Mouse (Mus musculus) midbrain, embryonic 12.5 days (tissue): ENCODE measurements around the gene Gpr89. TPM values are rescaled to one million over a fixed set of nuclear protein-coding genes. Genes with fewer than 3 reads are reported as not detected.

ENCODE experiments used
- ATAC-seq: fragments of 200-750 bp; cut with Nextera tagmentation; 2 replicates; pipeline ENCODE4 v1.8.0; 2017; ENCODE audit warnings: low read depth, moderate TSS enrichment, moderate library complexity; ENCODE audit not compliant: low FRiP score
- H3K27ac ChIP-seq: fragments of 300-500 bp; sonication (generic); replicated peaks from 2 replicates; pipeline ENCODE4 v1.5.1; 2016; ENCODE audit warnings: mild to moderate bottlenecking
- H3K27me3 ChIP-seq: fragments of 300-500 bp; sonication (generic); 2 replicates; pipeline ENCODE4 v1.6.1; 2016; ENCODE audit warnings: mild to moderate bottlenecking
- H3K36me3 ChIP-seq: fragments of 300-500 bp; sonication (generic); 2 replicates; pipeline ENCODE4 v1.6.1; 2016
- H3K4me1 ChIP-seq: fragments of 300-500 bp; sonication (generic); 2 replicates; pipeline ENCODE4 v1.6.1; 2016
- H3K4me2 ChIP-seq: fragments of 300-500 bp; sonication (generic); replicated peaks from 2 replicates; pipeline ENCODE4 v1.6.1; 2016; ENCODE audit warnings: mild to moderate bottlenecking, moderate library complexity
- H3K4me3 ChIP-seq: fragments of 300-500 bp; sonication (generic); 2 replicates; pipeline ENCODE4 v1.5.1; 2016; ENCODE audit warnings: mild to moderate bottlenecking
- H3K9ac ChIP-seq: fragments of 300-500 bp; sonication (generic); replicated peaks from 2 replicates; pipeline ENCODE4 v1.6.1; 2016; ENCODE audit warnings: mild to moderate bottlenecking, moderate library complexity
- H3K9me3 ChIP-seq: fragments of 300-500 bp; sonication (generic); 2 replicates; pipeline ENCODE4 v1.6.1; 2016; ENCODE audit warnings: mild to moderate bottlenecking
- WGBS: fragments of 180-500 bp; shearing (Covaris S2); methylation state at CpG from one replicate; pipeline ENCODE4 v1.1.7; 2016; 5-methylcytosine and 5-hydroxymethylcytosine counted together
- polyA plus RNA-seq: library from polyadenylated mRNA; unstranded; fragments of >200 nt; fragmentation: Nextera tagmentation; extraction: Ambion mirVana; gene quantifications from 2 replicates; pipeline ENCODE4 v1.2.1, GENCODE M21; 2016

The Gpr89 gene
- polyA plus RNA-seq, 1 experiment from 2014 or later = 34.0 TPM

DNA sequence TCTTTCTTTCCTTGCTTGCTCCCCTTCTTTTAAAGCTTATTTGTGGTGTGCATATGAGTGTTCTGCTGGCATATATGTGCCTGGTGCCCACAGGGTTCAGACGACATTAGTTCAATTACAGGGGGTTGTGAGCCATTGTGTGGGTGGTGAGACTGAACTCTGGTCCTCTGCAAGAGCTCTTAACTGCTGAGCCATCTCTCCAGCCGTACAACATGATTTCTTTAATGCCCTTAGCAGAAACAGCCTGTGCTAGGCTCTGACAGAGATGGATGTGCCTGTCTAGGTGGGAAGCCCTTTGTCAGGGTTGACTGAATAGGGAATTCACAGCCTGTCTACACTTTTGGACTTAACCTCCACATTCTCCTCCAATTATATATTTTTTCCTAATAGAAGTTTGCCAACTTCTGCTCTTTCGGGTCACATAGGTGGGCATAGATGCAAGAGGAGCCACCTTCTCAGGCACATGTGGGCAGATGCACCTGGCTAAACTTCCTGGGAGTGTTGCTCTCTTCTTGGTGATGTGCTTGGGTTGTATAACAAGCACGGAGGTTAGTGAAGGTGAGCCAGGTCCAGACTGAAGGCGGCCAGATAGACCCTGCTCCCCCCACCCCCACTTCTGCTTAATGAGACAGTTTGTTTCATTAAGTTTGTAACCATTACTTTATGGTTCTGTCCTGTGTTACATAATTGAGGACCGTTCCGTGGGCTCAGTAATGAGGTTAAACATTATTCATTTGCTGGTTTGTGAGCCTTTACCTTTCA is 70.4 kb downstream of the Gpr89 start:
- Histone ChIP-seq H3K9ac (no peak overlapping the region), H3K36me3 (no peaks in the 10 kb centered on the region), H3K9me3 (no peaks in the 10 kb centered on the region), H3K27me3 (no peaks in the 10 kb centered on the region; the same call in 1 of the 2 replicates), H3K4me3 (no peak overlapping the region), H3K4me2 (no peak overlapping the region), H3K4me1 (no peaks in the 10 kb centered on the region), H3K27ac (no peak overlapping the region)
- 82% methylated on average over 7 of the region's 7 CpGs for WGBS
- ATAC-seq = no peak

DNA sequence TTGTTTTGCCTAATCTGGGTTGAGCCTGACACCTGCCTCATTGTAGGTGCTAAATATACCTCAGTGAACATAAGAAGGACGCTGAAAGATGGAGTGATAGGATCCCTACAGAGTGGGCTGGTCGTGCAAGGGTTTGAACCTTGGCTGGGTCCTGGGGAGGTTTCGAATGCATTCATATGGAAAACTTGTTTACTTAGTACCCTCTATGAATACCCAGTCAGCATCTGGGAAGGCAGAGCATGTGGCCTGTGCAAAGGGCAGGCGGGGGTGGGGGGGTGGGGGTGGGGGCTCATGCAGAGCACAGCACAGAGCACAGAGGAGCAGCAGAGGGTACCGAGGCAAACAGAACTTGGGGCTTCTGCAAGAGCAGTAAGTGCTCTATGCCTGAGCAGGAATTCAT is 72.2 kb downstream of the Gpr89 start:
- H3K27ac ChIP-seq = no peak overlapping the region
- no peak overlapping the region for H3K4me2 ChIP-seq
- H3K9me3 ChIP-seq = no peaks in the 10 kb centered on the region
- WGBS = 40% methylated on average over 5 of the region's 5 CpGs
- no peak overlapping the region for H3K4me3 ChIP-seq
- no peaks in the 10 kb centered on the region; the same call in 1 of the 2 replicates for H3K27me3 ChIP-seq
- no peaks in the 10 kb centered on the region for H3K4me1 ChIP-seq
- ATAC-seq = no peak
- no peak overlapping the region for H3K9ac ChIP-seq
- no peaks in the 10 kb centered on the region for H3K36me3 ChIP-seq

DNA sequence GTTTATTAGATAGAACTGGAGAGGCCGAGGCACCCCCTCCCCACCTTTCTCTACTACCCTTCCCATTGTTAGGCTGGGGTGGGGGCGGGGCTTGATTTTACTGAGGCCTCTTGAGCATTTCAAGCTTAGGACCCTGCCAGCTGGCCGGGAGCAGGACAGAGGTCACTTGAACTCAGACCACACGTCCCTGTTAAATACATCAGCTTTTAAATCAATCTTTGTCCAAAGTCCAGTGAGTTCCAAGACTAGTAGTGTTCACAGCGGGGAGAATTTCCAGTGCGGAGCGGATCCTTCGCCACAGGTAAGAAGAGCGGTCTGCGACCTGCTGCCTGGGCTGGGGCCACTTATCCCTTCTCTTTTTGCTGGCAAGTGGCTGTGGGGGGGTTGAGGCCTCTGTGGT is 75.3 kb downstream of the Gpr89 start:
- Histone ChIP-seq H3K27ac (no peak overlapping the region), H3K36me3 (no peaks in the 10 kb centered on the region), H3K4me1 (no peaks in the 10 kb centered on the region), H3K4me2 (no peak overlapping the region), H3K4me3 (no peak overlapping the region), H3K9me3 (no peaks in the 10 kb centered on the region), H3K9ac (no peak overlapping the region), H3K27me3 (no peaks in the 10 kb centered on the region; the same call in 1 of the 2 replicates)
- no peak for ATAC-seq
- 80% methylated on average over 10 of the region's 10 CpGs for WGBS

- H3K27ac ChIP-seq = no peak within 1 kb of the TSS
- no peak within 1 kb of the TSS for H3K4me2 ChIP-seq
- 83% methylated on average over 1 of the region's 1 CpGs for WGBS
Observed at GRCm38 (mm10) chr3:96828984-96829383, 76.2 kb downstream of the Gpr89 start, which contains the start of the genes Pdzk1 and Cd160. Gene Pdzk1 (plus strand): TSS chr3:96829284. Gene Cd160 (minus strand): TSS chr3:96829351.

GRCm38 (mm10) chr3:96828308-96828864 is 76.8 kb downstream of the Gpr89 start:
- Histone ChIP-seq H3K9me3 (no peaks in the 10 kb centered on the region), H3K27ac (no peak overlapping the region), H3K36me3 (no peaks in the 10 kb centered on the region), H3K4me1 (no peaks in the 10 kb centered on the region), H3K4me2 (no peak overlapping the region), H3K27me3 (no peaks in the 10 kb centered on the region; the same call in 1 of the 2 replicates), H3K4me3 (no peak overlapping the region), H3K9ac (no peak overlapping the region)
- 31% methylated on average over 15 of the region's 15 CpGs for WGBS
- ATAC-seq = no peak

More at GRCm38 (mm10) chr3:96828984-96829383, 76.2 kb downstream of the Gpr89 start, which contains the start of the genes Pdzk1 and Cd160:
- Histone ChIP-seq H3K36me3 (no peaks in the 10 kb centered on the region), H3K9ac (no peak within 1 kb of the TSS), H3K27me3 (no peaks in the 10 kb centered on the region; the same call in 1 of the 2 replicates), H3K9me3 (no peaks in the 10 kb centered on the region), H3K4me1 (no peaks in the 10 kb centered on the region), H3K4me3 (no peak within 1 kb of the TSS)
- ATAC-seq = no peak

DNA sequence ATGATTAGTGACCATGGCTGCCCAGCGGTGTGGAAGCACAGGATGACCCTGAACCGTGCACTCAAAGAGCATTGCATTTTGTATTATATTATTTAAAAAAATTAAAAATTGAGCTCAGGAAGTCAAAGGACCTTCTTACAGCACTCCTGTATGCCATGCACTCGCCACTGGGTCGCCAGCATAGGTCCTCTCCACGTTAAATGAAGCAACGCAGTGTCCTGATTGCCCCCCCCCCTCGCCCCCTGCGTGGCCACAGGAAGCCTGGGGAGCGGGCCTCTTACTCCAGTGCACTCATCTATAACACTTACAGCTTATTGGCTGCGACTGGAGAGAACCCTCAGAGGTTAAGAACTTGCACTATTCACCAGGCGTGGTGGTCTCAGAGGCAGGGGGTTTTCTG is 79.9 kb downstream of the Gpr89 start:
- Histone ChIP-seq H3K27me3 (no peaks in the 10 kb centered on the region; the same call in 1 of the 2 replicates), H3K4me2 (no peak overlapping the region), H3K27ac (no peak overlapping the region), H3K9me3 (no peaks in the 10 kb centered on the region), H3K9ac (no peak overlapping the region), H3K36me3 (no peaks in the 10 kb centered on the region), H3K4me3 (no peak overlapping the region), H3K4me1 (no peaks in the 10 kb centered on the region)
- 39% methylated on average over 11 of the region's 11 CpGs for WGBS
- no peak for ATAC-seq

DNA sequence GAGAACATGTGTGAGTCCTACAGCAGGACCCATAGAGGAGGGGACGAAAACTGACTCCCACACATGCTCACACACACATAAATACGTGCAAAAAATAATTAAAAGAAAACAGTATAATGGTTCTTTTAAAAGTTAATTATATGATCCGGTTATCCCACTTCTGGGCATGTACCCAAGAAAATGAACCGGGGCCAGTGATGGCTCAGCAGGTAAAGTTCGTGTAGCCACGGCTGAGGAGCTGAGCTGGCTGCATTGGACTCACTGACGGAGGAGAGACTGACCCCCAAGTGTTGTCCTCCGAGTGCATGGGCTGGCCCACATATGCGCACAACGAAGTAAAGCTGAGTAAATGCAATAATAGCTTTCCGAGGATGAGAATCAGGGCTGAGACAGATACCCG is 80.5 kb downstream of the Gpr89 start:
- WGBS = 88% methylated on average over 12 of the region's 12 CpGs
- Histone ChIP-seq H3K36me3 (no peaks in the 10 kb centered on the region), H3K4me2 (no peak overlapping the region), H3K9ac (no peak overlapping the region), H3K4me3 (no peak overlapping the region), H3K27me3 (no peaks in the 10 kb centered on the region; the same call in 1 of the 2 replicates), H3K9me3 (no peaks in the 10 kb centered on the region), H3K4me1 (no peaks in the 10 kb centered on the region), H3K27ac (no peak overlapping the region)
- ATAC-seq = no peak

DNA sequence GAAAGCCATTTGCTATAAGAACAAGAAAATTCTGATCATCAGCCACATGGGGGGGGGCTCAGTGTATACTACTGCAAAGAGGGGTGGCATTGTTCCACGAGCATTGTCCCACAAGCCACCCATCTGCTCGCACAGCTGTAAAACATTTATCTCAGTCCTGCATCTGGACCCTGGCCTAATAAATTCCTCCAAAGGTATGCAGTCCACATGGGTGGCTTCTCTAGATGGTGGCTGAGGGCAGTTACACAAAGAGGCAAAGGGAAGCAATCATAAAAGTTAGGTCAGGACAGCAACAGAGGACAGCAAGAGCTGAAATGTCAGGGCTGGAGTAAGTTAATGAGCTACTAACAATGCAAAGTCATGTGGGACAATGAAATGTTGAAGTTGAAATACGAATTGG is 81.4 kb downstream of the Gpr89 start:
- WGBS = 77% methylated on average over 3 of the region's 3 CpGs
- no peak overlapping the region for H3K4me3 ChIP-seq
- H3K4me2 ChIP-seq = no peak overlapping the region
- no peaks in the 10 kb centered on the region for H3K27me3 ChIP-seq
- no peaks in the 10 kb centered on the region for H3K9me3 ChIP-seq
- no peak overlapping the region for H3K9ac ChIP-seq
- no peak for ATAC-seq
- no peak overlapping the region for H3K27ac ChIP-seq
- no peaks in the 10 kb centered on the region for H3K4me1 ChIP-seq
- no peaks in the 10 kb centered on the region for H3K36me3 ChIP-seq

DNA sequence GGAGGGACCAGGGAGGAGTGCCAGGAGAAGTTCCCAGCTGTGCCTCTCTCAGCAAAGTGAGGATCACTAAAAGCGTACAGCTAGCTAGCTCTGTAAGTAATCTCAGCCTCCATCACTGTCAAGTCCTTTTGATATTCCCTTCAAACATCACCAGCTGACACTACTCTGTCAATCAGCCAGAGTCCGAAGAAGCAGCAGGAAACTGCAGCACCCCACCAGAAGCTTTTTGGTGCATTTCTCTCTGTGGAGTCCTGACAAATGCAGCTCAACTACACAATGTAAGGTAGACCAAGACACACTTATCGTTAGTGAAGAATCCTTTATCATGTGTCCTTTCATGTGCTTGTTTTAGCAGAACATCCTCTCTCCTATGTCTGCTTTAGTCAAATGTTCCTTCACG is 83.6 kb downstream of the Gpr89 start:
- no peak for ATAC-seq
- no peaks in the 10 kb centered on the region for H3K9me3 ChIP-seq
- H3K4me1 ChIP-seq = no peaks in the 10 kb centered on the region
- H3K27me3 ChIP-seq = no peaks in the 10 kb centered on the region
- H3K4me3 ChIP-seq = no peak overlapping the region
- no peak overlapping the region for H3K9ac ChIP-seq
- no peaks in the 10 kb centered on the region for H3K36me3 ChIP-seq
- WGBS = 89% methylated on average over 4 of the region's 4 CpGs
- H3K4me2 ChIP-seq = no peak overlapping the region
- H3K27ac ChIP-seq = no peak overlapping the region

GRCm38 (mm10) chr3:96820116-96820915 is 84.8 kb downstream of the Gpr89 start:
- no peak overlapping the region for H3K4me3 ChIP-seq
- no peak overlapping the region for H3K27ac ChIP-seq
- H3K9me3 ChIP-seq = no peaks in the 10 kb centered on the region
- no peaks in the 10 kb centered on the region for H3K4me1 ChIP-seq
- H3K36me3 ChIP-seq = no peaks in the 10 kb centered on the region
- no peak overlapping the region for H3K9ac ChIP-seq
- ATAC-seq = no peak
- no peak overlapping the region for H3K4me2 ChIP-seq
- WGBS = 80% methylated on average over 6 of the region's 6 CpGs
- no peaks in the 10 kb centered on the region for H3K27me3 ChIP-seq
